Mouse (Mus musculus): ENCODE measurements at regions not wholly inside any gene's neighbourhood (a gene's known extent, or its start where the extent isn't known, plus 50 kb on each side); places are given as distances from the start of the nearest gene placed in this dataset.

- no peak for DNase-seq
These were observed 53.0 kb downstream of the Gadd45g start for GRCm38 (mm10) chr13:51899319-51900042.

GRCm38 (mm10) chr13:51900043-51900440 lies 53.6 kb downstream of the Gadd45g start:
- no peak for DNase-seq

GRCm38 (mm10) chr13:51902482-51903285 lies 56.2 kb downstream of the Gadd45g start:
- DNase-seq: peak; percentile 81 to 87

- DNase-seq: no peak
These were observed 57.0 kb downstream of the Gadd45g start for GRCm38 (mm10) chr13:51903324-51903939.

- DNase-seq: no peak
These were observed 58.8 kb downstream of the Gadd45g start for GRCm38 (mm10) chr13:51905270-51905669.

GRCm38 (mm10) chr13:51906103-51906502 lies 59.6 kb downstream of the Gadd45g start:
- DNase-seq: peak; percentile 66 to 90

GRCm38 (mm10) chr13:51908514-51908913 lies 62.0 kb downstream of the Gadd45g start:
- DNase-seq: no peak

GRCm38 (mm10) chr13:51911296-51911998 lies 65.0 kb downstream of the Gadd45g start:
- DNase-seq: peak in 1 of 2 experiments; percentile 56

- DNase-seq: peak; percentile 74 to 92
These were observed 66.0 kb downstream of the Gadd45g start for GRCm38 (mm10) chr13:51912477-51912876.

- DNase-seq: no peak
These were observed 66.5 kb downstream of the Gadd45g start for GRCm38 (mm10) chr13:51912994-51913393.

- DNase-seq: peak in 1 of 2 experiments; percentile 68
These were observed 70.3 kb downstream of the Gadd45g start for GRCm38 (mm10) chr13:51916666-51917240.

- peak in 1 of 2 experiments; percentile 33 for DNase-seq
These were observed 71.2 kb downstream of the Gadd45g start for GRCm38 (mm10) chr13:51917658-51918057.

GRCm38 (mm10) chr13:51918108-51918507 lies 71.6 kb downstream of the Gadd45g start:
- no peak for DNase-seq

GRCm38 (mm10) chr13:51918781-51919170 lies 72.3 kb downstream of the Gadd45g start:
- DNase-seq: peak; percentile 69 to 76

- no peak for DNase-seq
These were observed 72.8 kb downstream of the Gadd45g start for GRCm38 (mm10) chr13:51919171-51919793.

- no peak for DNase-seq
These were observed 73.5 kb downstream of the Gadd45g start for GRCm38 (mm10) chr13:51919937-51920336.

- no peak for DNase-seq
These were observed 74.3 kb downstream of the Gadd45g start for GRCm38 (mm10) chr13:51920511-51921351.

GRCm38 (mm10) chr13:51921550-51921949 lies 75.1 kb downstream of the Gadd45g start:
- DNase-seq: no peak

GRCm38 (mm10) chr13:51926764-51927163 lies 80.3 kb downstream of the Gadd45g start:
- DNase-seq: no peak

- no peak for DNase-seq
These were observed 83.3 kb downstream of the Gadd45g start for GRCm38 (mm10) chr13:51929730-51930129.

- DNase-seq: peak in 1 of 2 experiments; percentile 70
These were observed 83.8 kb downstream of the Gadd45g start for GRCm38 (mm10) chr13:51930301-51930747.

Measured in kidney, postnatal 25 days (tissue).